Mouse (Mus musculus): ENCODE data around the gene Adi1. TPM values are rescaled to one million over a fixed set of nuclear protein-coding genes. Genes with fewer than 3 reads are reported as not detected.

Adi1 gene
- total RNA-seq, 1 experiment: 25.3 TPM

DNA sequence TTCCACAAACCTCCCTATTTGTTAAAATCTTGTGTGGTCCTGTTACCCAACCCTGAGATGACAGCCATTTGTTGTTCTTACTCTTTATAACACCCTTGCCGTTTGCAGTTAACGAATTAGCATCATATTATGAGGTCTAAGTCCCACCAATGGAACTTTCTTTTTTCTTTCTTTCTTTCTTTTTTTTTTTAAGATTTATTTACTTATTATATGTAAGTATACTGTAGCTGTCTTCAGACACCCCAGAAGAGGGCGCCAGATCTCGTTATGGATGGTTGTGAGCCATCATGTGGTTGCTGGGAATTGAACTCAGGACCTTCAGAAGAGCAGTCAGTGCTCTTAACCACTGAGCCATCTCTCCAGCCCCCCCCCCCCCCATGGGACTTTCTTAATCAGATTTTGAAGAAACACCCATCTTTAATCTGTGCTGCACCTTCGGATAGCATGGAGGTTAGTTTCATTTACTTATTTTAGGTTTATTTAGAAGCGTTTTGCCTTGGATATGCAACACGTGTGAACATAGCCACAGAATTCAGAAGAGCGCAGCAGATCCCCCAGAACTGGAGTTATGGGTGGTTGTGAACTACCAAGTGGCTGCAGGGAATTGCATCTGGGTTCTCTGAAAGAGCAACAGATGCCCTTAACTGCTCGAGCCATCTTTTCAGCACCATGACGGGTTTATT, 852 bp upstream of the Adi1 start:
- no peak overlapping the region for H3K9ac ChIP-seq (ENCODE audit: insufficient read depth, low read depth, low read length, poor library complexity, severe bottlenecking)
- H3K36me3 ChIP-seq (ENCODE audit: control insufficient read depth, insufficient read depth, low read length, poor library complexity, severe bottlenecking): peaks cover 9% of the 10 kb centered on the region
- H3K4me1 ChIP-seq (ENCODE audit: control insufficient read depth in 2 of 2, insufficient read depth in 2 of 2, low read length in 2 of 2, poor library complexity in 1 of 2): peaks cover 3 to 9% of the 10 kb centered on the region in 2 experiments; a peak in 1 of 4 replicates
- DNase-seq (ENCODE audit: low read depth, low spot score): no peak
- no peaks in the 10 kb centered on the region for H3K9me3 ChIP-seq (ENCODE audit: control insufficient read depth, insufficient read depth, low read depth, low read length)
- in situ Hi-C loops (cut with MboI; ENCODE audit: low sequenced_read_pairs in 2 of 2, unreplicated experiment in 2 of 2): no loop called here
- peak overlapping the region in 1 of 2 experiments; percentile 80; a peak in 1 of 4 replicates for H3K4me3 ChIP-seq (ENCODE audit: insufficient read depth in 1 of 2, low read depth in 1 of 2, low read length in 2 of 2, poor library complexity in 1 of 2, severe bottlenecking in 1 of 2)
- TF ChIP-seq ZNF384 (IDR thresholded peaks at IDR 0.05; ENCODE audit: low read depth, low read length): no peak
- TF ChIP-seq CHD2 (IDR thresholded peaks at IDR 0.05; ENCODE audit: low read depth, low read length): no peak
- H3K27ac ChIP-seq (ENCODE audit: insufficient read depth, low read depth, low read length, poor library complexity, severe bottlenecking): no peak overlapping the region

DNA sequence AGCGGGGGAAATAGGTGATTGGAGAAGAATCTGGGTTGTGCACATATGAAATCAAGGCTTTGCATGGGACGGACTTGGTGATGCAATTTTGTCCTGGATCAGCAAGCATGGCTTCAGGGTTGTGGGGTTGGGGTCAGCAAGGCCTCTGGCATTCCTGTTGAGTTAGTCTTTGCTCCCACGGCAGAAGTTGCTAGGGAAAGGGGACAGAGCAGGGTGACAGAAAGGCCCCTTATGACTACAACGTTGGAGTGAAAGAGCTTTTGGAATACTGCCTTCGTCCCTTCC, 836 bp downstream of the Adi1 start:
- peak overlapping the region; percentile 80 to 84 for H3K4me3 ChIP-seq (ENCODE audit: insufficient read depth in 1 of 2, low read depth in 1 of 2, low read length in 2 of 2, poor library complexity in 1 of 2, severe bottlenecking in 1 of 2)
- in situ Hi-C loops (cut with MboI; ENCODE audit: low sequenced_read_pairs in 2 of 2, unreplicated experiment in 2 of 2): no loop called here
- H3K4me1 ChIP-seq (ENCODE audit: control insufficient read depth in 2 of 2, insufficient read depth in 2 of 2, low read length in 2 of 2, poor library complexity in 1 of 2): peaks cover 3 to 9% of the 10 kb centered on the region in 2 experiments; a peak in 1 of 4 replicates

DNA sequence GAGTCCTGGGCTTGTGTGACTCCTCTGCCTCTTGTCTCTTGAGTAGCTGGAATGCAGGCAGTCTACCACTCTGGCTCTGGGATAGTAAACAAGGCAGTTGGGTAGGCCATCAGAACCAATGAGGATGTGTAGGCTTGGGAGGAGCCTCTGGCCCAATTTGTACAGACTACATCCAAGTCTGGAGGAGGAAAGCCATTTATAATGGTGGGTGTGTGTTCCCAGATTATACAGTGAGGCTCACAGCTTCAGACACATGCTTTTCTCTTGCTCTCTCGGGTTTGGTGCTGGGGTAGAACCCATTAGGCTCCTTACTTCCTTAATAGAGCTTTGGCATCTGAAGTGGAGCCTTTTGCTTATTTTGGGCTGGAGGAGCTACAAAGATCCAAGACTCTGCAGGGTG, 9.6 kb downstream of the Adi1 start:
- Histone ChIP-seq H3K9me3 (ENCODE audit: control insufficient read depth, insufficient read depth, low read depth, low read length) (0 out of 2 replicates have a peak, but pooled peaks cover 1% of the 10 kb centered on the region), H3K36me3 (ENCODE audit: control insufficient read depth, insufficient read depth, low read length, poor library complexity, severe bottlenecking) (peaks cover 18% of the 10 kb centered on the region), H3K27ac (ENCODE audit: insufficient read depth, low read depth, low read length, poor library complexity, severe bottlenecking) (no peak overlapping the region), H3K4me1 (ENCODE audit: control insufficient read depth in 2 of 2, insufficient read depth in 2 of 2, low read length in 2 of 2, poor library complexity in 1 of 2) (no peaks in the 10 kb centered on the region), H3K4me3 (ENCODE audit: insufficient read depth in 1 of 2, low read depth in 1 of 2, low read length in 2 of 2, poor library complexity in 1 of 2, severe bottlenecking in 1 of 2) (no peak overlapping the region), H3K9ac (ENCODE audit: insufficient read depth, low read depth, low read length, poor library complexity, severe bottlenecking) (no peak overlapping the region)
- no peak for DNase-seq (ENCODE audit: low read depth, low spot score)
- in situ Hi-C loops (cut with MboI; ENCODE audit: low sequenced_read_pairs in 2 of 2, unreplicated experiment in 2 of 2): no loop called here
- TF ChIP-seq CHD2 (IDR thresholded peaks at IDR 0.05; ENCODE audit: low read depth, low read length) (no peak), MAFK (IDR thresholded peaks at IDR 0.05; ENCODE audit: insufficient read depth, low read depth, low read length) (no peak), HCFC1 (IDR thresholded peaks at IDR 0.05; ENCODE audit: borderline replicate concordance, insufficient read depth, low read length) (no peak), ZNF384 (IDR thresholded peaks at IDR 0.05; ENCODE audit: low read depth, low read length) (no peak)

More for the DNA sequence above, 836 bp downstream of the Adi1 start:
- Histone ChIP-seq H3K27ac (ENCODE audit: insufficient read depth, low read depth, low read length, poor library complexity, severe bottlenecking) (peak overlapping the region; percentile 79), H3K9me3 (ENCODE audit: control insufficient read depth, insufficient read depth, low read depth, low read length) (no peaks in the 10 kb centered on the region), H3K9ac (ENCODE audit: insufficient read depth, low read depth, low read length, poor library complexity, severe bottlenecking) (peak overlapping the region; percentile 77), H3K36me3 (ENCODE audit: control insufficient read depth, insufficient read depth, low read length, poor library complexity, severe bottlenecking) (peaks cover 18% of the 10 kb centered on the region)
- TF ChIP-seq CHD2 (IDR thresholded peaks at IDR 0.05; ENCODE audit: low read depth, low read length) (no peak), ZC3H11A (IDR thresholded peaks at IDR 0.05; ENCODE audit: borderline replicate concordance, low read depth, low read length) (no peak), ZNF384 (IDR thresholded peaks at IDR 0.05; ENCODE audit: low read depth, low read length) (no peak), MAFK (IDR thresholded peaks at IDR 0.05; ENCODE audit: insufficient read depth, low read depth, low read length) (no peak), HCFC1 (IDR thresholded peaks at IDR 0.05; ENCODE audit: borderline replicate concordance, insufficient read depth, low read length) (no peak)
- DNase-seq (ENCODE audit: low read depth, low spot score): no peak

DNA sequence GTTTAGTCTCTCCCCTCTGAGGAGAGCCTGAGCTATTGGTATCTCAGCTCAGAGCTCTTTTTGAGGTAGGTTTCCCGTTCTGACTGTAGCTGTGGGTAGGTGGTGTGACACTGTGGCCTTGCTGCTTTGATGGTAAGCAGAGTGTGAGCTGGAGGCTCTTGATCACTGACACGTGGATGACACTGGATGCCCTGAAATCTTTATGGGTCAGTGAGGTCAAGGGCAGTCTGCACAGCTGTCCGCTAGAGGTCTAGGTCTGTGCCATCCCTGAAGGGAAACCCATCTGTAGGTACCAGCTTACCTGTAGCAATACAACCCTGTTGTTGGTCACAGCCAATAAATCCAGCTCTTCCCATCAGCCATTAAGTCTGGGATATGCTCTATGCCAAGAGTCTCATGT, 10.7 kb downstream of the Adi1 start:
- Histone ChIP-seq H3K9me3 (ENCODE audit: control insufficient read depth, insufficient read depth, low read depth, low read length) (0 out of 2 replicates have a peak, but pooled peaks cover 1% of the 10 kb centered on the region), H3K4me1 (ENCODE audit: control insufficient read depth in 2 of 2, insufficient read depth in 2 of 2, low read length in 2 of 2, poor library complexity in 1 of 2) (no peaks in the 10 kb centered on the region), H3K27ac (ENCODE audit: insufficient read depth, low read depth, low read length, poor library complexity, severe bottlenecking) (no peak overlapping the region), H3K4me3 (ENCODE audit: insufficient read depth in 1 of 2, low read depth in 1 of 2, low read length in 2 of 2, poor library complexity in 1 of 2, severe bottlenecking in 1 of 2) (no peak overlapping the region), H3K9ac (ENCODE audit: insufficient read depth, low read depth, low read length, poor library complexity, severe bottlenecking) (no peak overlapping the region), H3K36me3 (ENCODE audit: control insufficient read depth, insufficient read depth, low read length, poor library complexity, severe bottlenecking) (peaks cover 17% of the 10 kb centered on the region)
- TF ChIP-seq HCFC1 (IDR thresholded peaks at IDR 0.05; ENCODE audit: borderline replicate concordance, insufficient read depth, low read length) (no peak), CHD2 (IDR thresholded peaks at IDR 0.05; ENCODE audit: low read depth, low read length) (no peak), ZC3H11A (IDR thresholded peaks at IDR 0.05; ENCODE audit: borderline replicate concordance, low read depth, low read length) (no peak), ZNF384 (IDR thresholded peaks at IDR 0.05; ENCODE audit: low read depth, low read length) (no peak), MAFK (IDR thresholded peaks at IDR 0.05; ENCODE audit: insufficient read depth, low read depth, low read length) (no peak)
- in situ Hi-C loops (cut with MboI; ENCODE audit: low sequenced_read_pairs in 2 of 2, unreplicated experiment in 2 of 2): no loop called here
- no peak for DNase-seq (ENCODE audit: low read depth, low spot score)
